Mouse (Mus musculus) megakaryocyte, embryonic 14.5 days (primary cell): ENCODE measurements around the gene 6030408B16Rik. TPM values are rescaled to one million over a fixed set of nuclear protein-coding genes. Genes with fewer than 3 reads are reported as not detected.

Source experiments
- H3K27me3 ChIP-seq: replicated peaks from 2 replicates; pipeline ENCODE3; 2012; ENCODE audit warnings: inconsistent platforms
- H3K36me3 ChIP-seq: replicated peaks from 2 replicates; pipeline ENCODE3; 2012; ENCODE audit warnings: low read length, inconsistent platforms, mixed read lengths
- H3K4me1 ChIP-seq: 2 replicates; pipeline ENCODE4 v1.6.1; 2012; ENCODE audit warnings: inconsistent platforms
- H3K4me3 ChIP-seq: replicated peaks from 2 replicates; pipeline ENCODE3; 2012; ENCODE audit warnings: moderate library complexity, mild to moderate bottlenecking, inconsistent platforms
- H3K9me3 ChIP-seq: 2 replicates; pipeline ENCODE4 v1.6.1; 2012; ENCODE audit warnings: inconsistent platforms
- FLI1 ChIP-seq: IDR thresholded peaks from 2 replicates; pipeline ENCODE4 v1.6.1; 2012; ENCODE audit warnings: low read length, inconsistent platforms, mixed read lengths
- polyA plus RNA-seq: library from polyadenylated mRNA; stranded (reverse); fragments of >175 nt; gene quantifications from 2 replicates; pipeline ENCODE4 v1.2.3, GENCODE M21; 2012; ENCODE audit warnings: low replicate concordance; ENCODE audit not compliant: insufficient read depth

The 6030408B16Rik gene
- polyA plus RNA-seq, 1 experiment = not detected

- H3K27me3 ChIP-seq = peaks cover 40% of the 10 kb centered on the region
- no peak for TF ChIP-seq FLI1
- H3K4me1 ChIP-seq = peaks cover 52% of the 10 kb centered on the region
- no peaks in the 10 kb centered on the region for H3K36me3 ChIP-seq
- no peak overlapping the region for H3K4me3 ChIP-seq
- H3K9me3 ChIP-seq = no peaks in the 10 kb centered on the region
These were observed 48.9 kb downstream of the 6030408B16Rik start for GRCm38 (mm10) chr15:101341797-101342515.

Other genes starting within 250 kb of the 6030408B16Rik start
- gene Gm47841, start 245.8 kb upstream of the 6030408B16Rik start, polyA plus RNA-seq = not detected in 2 replicates
- 0.61 and 0.94 TPM in 2 replicates for gene Fignl2, start 214.6 kb upstream of the 6030408B16Rik start, polyA plus RNA-seq
- gene Ankrd33, start 177.5 kb upstream of the 6030408B16Rik start, polyA plus RNA-seq = not detected in 2 replicates
- 2.1 and 7.9 TPM in 2 replicates for gene Acvrl1, start 164.7 kb upstream of the 6030408B16Rik start, polyA plus RNA-seq
- gene Acvr1b, start 119.1 kb upstream of the 6030408B16Rik start, polyA plus RNA-seq = 6.1 and 8.2 TPM in 2 replicates
- 0.47 TPM in 1 of 2 replicates, not detected in the other for gene Grasp, start 69.0 kb upstream of the 6030408B16Rik start, polyA plus RNA-seq
- gene Nr4a1, start 38.9 kb upstream of the 6030408B16Rik start, polyA plus RNA-seq = 2.9 and 6.8 TPM in 2 replicates
- 36.9 and 65.9 TPM in 2 replicates for gene Atg101, start 8.9 kb upstream of the 6030408B16Rik start, polyA plus RNA-seq
- 0.63 TPM in 1 of 2 replicates, not detected in the other for gene Krt80, start 77.0 kb downstream of the 6030408B16Rik start, polyA plus RNA-seq
- gene Krt7, start 117.8 kb downstream of the 6030408B16Rik start, polyA plus RNA-seq = not detected in 2 replicates
- gene Krt87, start 145.6 kb downstream of the 6030408B16Rik start, polyA plus RNA-seq = not detected in 2 replicates
- 2.8 TPM in 1 of 2 replicates, not detected in the other for gene Krt88, start 154.5 kb downstream of the 6030408B16Rik start, polyA plus RNA-seq
- not detected in 2 replicates for gene Krt81, start 170.5 kb downstream of the 6030408B16Rik start, polyA plus RNA-seq
- gene Krt86, start 180.3 kb downstream of the 6030408B16Rik start, polyA plus RNA-seq = not detected in 2 replicates
- gene Krt83, start 198.3 kb downstream of the 6030408B16Rik start, polyA plus RNA-seq = not detected in 2 replicates
- gene Gm49425, start 224.0 kb downstream of the 6030408B16Rik start, polyA plus RNA-seq = not detected in 2 replicates
- not detected in 2 replicates for gene Krt84, start 239.6 kb downstream of the 6030408B16Rik start, polyA plus RNA-seq